Mouse (Mus musculus): ENCODE results near the gene Tmem199.
"Not testable (repeated sequence)": the region's sequence is repeated elsewhere in the genome, so short reads cannot be mapped to it uniquely, and the experiment has no call there.

Gene Tmem199

GRCm38 (mm10) chr11:78512025-78512957, at the start of gene Tmem199, which contains the start of gene Poldip2:
Tmem199 (minus strand) TSS chr11:78512172.
Poldip2 (plus strand) TSS chr11:78512193.
- DNase-seq = peak; percentile 92

DNA sequence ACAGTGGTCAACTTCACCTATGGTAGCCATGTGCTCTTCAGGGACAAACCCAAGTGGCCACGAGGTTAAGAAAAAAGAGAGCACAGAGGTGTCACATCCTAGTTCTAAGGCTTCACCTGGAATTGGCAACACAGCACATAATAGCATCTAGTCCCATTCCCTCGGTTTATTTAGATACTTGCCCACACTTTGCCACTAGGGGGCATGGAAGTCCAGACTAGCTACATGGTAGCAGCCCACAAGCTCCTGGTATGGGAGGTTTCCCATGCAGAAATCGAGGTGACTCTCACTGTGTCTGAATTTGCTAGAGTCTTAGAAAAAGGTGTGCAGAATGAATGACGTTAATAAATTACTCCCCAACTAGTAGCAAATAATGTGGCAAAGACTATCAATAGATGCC, 48.5 kb upstream of the Tmem199 start:
- DNase-seq = peak; percentile 69

DNA sequence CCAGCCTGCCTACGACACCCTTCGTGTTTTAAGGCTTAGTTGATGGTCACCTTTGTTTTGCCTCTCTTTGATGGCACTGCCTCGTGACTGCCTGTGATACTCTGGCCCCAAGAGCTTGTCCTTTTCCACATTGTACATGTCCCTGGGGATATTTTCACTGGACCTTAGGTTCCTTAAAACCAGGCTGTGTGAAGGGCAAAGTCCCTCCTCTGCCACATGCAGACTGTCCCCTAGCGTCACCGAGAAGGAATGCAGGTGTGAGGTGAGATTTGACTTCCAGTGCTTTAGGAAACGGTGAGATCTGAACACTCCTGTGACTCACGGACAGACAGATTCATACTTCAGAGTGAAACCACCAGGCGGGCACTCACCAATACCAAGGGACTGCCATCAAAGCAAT, 45.3 kb upstream of the Tmem199 start:
- DNase-seq = no peak

- no peak for DNase-seq
Observed at GRCm38 (mm10) chr11:78556070-78556469, 44.1 kb upstream of the Tmem199 start.

GRCm38 (mm10) chr11:78555623-78556022, 43.7 kb upstream of the Tmem199 start:
- DNase-seq = peak; percentile 25

DNA sequence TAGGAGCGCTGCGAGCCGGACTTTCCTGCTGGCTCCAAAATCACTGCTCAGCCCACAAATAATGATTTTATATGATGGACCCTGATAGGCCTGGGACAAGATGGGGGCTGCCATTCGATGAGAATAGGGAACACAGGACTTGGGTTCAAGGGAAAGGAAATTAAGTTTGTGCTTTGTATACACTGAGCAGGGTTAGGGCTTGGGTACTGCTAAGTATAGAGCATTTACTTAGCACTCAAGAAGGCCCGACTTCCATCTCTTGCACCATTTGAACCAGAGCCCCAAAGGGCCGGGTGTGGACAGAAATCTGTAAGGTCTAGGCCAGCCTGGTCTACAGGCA, 39.1 kb upstream of the Tmem199 start:
- no peak for DNase-seq

DNA sequence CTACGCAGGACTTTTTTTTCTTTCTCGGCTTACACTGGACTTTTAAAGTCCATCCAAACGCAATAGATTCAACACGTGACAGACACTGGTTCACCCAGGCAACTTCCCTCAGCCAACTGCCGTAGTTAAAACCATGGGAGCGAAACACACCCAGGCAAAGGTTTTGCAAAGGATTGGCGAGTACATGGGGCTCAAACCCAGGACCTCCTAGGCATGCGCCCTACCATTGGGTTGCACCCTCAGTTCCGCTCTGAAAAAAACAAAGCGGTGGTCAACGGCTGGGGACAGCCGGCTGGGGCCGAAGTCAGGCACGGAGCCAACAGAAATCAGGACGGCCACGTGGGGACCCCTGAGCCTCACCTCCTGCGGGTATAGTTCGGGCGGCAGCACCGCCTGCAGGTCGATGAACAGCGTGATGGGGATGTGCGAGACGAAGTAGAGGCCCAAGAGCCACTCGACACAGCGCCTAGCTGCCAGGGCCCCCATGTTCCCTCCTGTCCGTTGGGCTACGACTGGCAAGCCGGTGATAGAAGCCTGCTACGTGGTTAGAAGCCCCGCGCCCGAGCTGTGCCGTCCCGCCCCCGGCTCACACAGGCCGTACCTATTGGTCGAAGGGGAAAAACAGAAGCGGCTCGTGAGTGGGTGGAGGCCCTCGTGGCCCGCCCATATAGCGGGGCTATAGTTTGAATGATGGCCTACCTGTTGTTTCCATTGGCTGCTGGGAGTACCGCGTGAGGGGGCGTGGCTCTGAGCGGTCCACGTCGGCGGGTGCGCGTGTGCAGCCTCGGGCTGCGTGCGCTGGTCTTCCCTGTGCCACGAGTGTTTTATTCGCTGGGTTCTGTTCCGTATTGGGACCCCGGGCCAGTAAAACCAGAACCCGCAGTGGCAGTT, 38.4 kb upstream of the Tmem199 start, which contains the start of gene Tmem97:
TSS of gene Tmem97 (minus strand) at position 610 of the 891 bp plus-strand sequence.
- peak; percentile 96 for DNase-seq

GRCm38 (mm10) chr11:78549491-78549987, 37.6 kb upstream of the Tmem199 start:
- no peak for DNase-seq

DNA sequence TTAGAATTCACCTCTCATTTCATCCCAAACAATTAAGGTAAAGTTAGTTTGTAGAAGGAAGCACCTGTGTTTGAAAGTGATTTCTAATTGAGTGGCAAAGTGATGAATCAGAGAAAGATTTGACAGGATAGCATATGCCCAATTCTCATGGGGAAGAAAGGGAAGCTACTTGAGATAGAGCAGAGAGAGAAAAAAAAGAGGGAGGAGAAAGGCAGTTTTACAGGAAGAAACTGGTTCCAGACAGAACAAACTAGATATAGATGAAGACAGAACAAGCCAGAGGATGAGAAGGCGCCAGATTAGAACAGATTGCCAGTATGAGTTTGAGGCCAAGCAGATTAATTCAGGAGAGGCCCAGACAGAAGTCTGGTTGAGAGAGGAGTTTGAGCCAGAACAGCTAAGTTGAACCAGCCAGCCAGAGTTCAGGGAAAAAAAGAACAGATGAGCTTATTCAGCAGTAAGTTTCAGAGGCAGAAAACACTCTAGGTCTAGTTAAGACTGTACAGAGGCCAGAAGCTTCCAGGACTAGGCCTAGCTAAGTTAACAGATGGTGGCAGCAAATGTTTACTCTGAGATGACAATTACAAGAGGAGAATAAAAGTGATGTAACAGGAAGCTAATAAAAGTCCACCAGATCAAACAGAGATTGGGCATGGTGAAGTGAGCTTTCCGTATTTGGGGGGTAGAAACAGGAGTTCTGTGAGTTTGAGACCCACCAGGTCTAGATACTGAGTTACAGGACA, 35.9 kb upstream of the Tmem199 start:
- no peak for DNase-seq

DNA sequence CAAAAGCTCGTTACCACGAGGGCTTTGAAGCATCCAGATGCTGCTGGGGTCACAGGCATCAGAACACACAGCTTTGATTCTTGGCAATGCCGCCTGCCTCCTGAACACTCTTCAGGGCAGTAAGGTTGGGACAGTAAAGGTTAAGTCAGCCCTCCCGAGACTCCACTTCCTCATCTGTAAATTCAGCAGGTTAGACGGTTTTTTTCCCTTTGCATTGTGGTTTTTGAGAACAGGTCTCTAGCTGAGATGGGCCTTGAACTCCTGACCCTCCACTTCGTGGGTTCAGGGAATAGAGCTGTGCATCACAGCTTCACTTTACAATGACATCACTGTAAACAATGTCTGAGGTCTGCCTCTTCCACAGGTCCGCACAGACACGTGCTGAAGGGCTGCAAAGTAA, 33.2 kb upstream of the Tmem199 start:
- no peak for DNase-seq

- no peak for DNase-seq
Observed at GRCm38 (mm10) chr11:78544449-78545111, 32.6 kb upstream of the Tmem199 start.

GRCm38 (mm10) chr11:78540358-78540757, 28.4 kb upstream of the Tmem199 start:
- DNase-seq = no peak

DNA sequence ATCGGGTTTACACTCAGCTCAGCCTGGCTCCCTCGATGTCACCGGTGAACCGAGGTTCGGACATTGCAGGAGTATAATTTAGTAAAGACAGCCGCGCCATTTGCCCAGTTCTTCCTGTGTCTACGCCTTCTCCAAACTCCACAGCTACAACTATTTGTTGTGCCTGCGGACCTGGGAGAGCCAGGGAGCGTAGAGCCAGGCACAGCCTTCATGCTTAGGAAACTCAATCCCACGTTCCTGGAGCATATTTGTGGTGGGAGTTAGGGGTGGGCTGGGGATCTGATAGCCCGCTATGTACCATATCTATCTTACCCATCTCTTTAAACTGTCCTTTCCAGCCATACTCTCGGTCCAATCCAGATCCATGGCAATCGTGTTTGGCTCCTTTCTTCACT, 24.7 kb upstream of the Tmem199 start:
- no peak for DNase-seq

- DNase-seq = peak; percentile 98
Observed at GRCm38 (mm10) chr11:78536080-78536689, 24.2 kb upstream of the Tmem199 start, which contains the start of the genes Tnfaip1 and Ift20. Tnfaip1 (minus strand) TSS chr11:78536332. Ift20 (plus strand) TSS chr11:78536361.

DNA sequence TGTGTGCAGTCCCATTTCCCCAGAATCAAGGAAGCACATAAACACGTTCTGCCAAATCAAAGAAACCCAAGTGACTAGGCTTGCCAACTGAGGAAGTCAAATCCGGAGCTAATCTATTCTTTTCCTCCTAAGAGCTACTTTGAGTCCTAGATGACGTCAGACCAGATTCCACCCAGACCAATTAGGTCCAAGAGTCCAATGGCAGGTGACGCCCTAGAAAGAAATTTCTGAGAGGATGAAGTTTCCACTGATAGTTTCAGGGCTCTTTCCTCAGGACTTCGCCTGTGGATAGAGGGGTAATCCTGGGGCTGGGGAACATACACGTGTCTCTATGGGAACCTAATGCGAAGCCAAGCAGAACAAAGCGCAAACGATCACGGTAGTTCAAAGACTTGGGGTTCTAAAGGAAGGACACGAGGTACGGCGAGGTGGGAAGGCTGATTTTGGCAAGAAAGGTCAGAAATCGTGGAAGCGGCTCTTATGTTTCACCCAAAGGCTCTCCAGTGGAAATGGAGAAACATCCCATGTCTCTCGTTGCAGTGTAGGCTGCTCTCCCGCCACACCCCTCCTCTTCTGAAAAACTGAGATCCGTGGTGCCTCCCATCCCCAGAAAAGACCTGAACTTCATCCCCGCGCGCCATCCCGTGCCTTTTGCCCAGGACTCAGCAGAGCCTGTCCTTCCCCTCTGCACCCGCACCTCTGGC, 23.6 kb upstream of the Tmem199 start:
- no peak for DNase-seq

- no peak for DNase-seq
Observed at GRCm38 (mm10) chr11:78534516-78534915, 22.5 kb upstream of the Tmem199 start.

DNA sequence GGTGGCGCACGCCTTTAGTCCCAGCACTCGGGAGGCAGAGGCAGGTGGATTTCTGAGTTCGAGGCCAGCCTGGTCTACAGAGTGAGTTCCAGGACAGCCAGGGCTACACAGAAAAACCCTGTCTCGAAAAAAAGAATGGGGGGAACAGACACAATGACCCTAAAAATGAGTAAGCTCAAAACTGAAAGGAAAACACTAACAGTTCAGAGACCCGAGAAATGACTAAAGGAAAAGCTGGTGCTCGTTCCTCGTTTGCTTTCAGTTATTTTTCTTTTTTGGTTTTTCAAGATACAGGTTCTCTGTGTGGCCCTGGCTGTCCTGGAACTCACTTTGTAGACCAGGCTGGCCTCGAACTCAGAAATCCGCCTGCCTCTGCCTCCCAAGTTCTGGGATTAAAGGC, 19.5 kb upstream of the Tmem199 start:
- not testable (repeated sequence) for DNase-seq

- no peak for DNase-seq
Observed at GRCm38 (mm10) chr11:78531046-78531445, 19.1 kb upstream of the Tmem199 start.

- DNase-seq = no peak
Observed at GRCm38 (mm10) chr11:78530001-78530400, 18.0 kb upstream of the Tmem199 start.

DNA sequence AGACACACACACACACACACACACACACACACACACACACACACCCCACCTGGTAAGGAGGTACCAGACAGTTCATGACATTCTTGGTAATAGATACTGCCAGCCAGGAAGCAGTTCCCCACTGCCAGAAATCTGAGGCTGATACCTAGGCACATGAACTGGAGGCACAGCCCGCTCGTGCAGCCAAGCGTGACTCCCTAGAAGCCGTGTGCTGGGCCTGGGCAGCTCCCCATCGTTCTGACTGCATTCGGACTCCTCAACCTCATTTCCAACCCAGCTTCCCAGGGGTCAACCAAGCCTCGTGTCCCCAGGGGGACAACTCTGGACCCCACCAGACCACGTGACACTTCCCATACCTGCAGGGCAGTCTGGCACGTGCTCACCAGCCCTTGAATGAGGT, 16.7 kb upstream of the Tmem199 start:
- DNase-seq = no peak

DNA sequence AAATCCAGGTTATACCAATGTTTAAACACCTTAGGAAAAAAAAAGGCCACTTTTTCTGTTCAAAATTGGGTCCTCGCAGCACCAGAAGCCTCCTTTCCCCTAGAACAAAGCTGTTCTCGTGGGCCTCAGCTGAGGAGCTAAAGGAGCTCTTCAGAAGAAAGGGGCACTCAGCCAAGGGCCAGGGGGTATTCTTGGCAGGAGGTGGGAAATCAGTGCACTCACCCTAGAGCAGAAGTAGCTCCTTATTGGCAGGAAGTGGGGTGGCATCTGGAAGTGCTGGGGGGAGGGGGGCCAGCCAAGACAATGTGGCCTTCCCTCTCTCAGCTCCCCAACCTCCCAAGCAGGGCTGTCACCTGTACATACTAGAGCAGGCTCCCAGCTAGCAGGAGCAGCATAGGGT, 12.9 kb upstream of the Tmem199 start:
- DNase-seq = no peak

Data from liver (tissue).